Mouse (Mus musculus) cerebral cortex, adult 2 months (tissue): ENCODE results near the gene Kcnj6.

Experiments
- WGBS: fragments of 180-500 bp; shearing (Covaris S2); methylation state at CpG from one replicate; pipeline ENCODE4 v1.1.7; 2018; 5-methylcytosine and 5-hydroxymethylcytosine counted together

The Kcnj6 gene

DNA sequence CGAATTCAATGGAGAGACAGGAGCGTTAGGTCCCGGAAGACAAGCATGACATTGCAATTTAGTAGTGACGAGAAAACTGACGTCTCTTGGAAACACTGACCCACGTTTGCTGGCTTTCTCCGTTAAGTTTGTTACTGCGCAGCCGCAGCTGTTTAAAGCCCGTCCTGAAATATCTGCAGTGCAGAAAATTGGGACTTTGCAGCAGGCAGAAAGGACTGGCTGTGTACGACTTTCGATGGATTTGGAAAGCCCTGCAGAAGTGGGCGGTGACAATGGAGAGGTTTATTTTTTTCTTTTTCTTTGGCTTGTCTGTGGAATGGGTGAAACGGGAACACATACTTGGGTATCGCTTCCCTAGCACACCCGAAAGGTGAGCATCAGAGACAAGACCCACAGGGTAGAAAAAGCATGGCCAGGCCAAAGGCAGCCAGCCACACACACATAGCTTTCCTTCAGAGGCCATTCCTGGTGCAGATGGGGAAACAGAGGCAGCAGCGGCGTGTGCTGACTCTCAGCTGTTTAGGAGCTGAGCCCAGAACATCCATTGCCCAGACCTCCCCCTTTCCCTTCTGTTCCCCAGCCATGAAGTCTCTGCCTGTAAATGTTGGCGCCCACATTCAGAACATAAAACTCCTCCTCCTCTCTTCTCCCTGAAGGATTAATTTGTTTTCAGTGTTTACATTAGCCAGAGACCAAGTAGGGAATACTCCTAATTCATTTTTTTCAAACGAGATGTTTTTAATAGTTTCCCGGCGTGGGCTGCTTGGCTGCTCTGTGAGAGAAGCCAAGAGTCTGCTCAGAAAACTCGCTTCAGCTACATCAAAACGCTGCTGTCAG lies 215.2 kb downstream of the Kcnj6 start:
- WGBS = 42% methylated on average over 24 of the region's 24 CpGs

DNA sequence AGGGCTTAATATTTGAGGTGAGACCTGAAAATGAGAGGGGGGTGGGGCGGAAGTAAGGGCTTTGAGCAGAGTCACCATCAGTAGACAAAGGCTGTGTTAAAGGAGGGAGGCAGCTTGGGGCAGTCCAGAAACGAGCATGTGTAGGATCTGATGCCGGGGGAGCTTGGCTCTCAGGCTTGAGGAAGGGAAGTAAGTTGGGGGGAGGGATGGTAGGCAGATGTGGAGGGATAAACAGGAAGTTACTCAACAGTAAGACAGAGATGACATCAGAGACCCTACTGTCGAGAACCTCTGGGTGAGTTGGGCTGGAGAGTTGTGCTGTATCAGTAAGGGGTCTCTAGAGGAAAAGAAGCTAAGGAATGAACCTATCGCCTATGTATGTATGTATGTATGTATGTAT lies 223.6 kb downstream of the Kcnj6 start:
- WGBS = 82% methylated on average over 5 of the region's 5 CpGs

DNA sequence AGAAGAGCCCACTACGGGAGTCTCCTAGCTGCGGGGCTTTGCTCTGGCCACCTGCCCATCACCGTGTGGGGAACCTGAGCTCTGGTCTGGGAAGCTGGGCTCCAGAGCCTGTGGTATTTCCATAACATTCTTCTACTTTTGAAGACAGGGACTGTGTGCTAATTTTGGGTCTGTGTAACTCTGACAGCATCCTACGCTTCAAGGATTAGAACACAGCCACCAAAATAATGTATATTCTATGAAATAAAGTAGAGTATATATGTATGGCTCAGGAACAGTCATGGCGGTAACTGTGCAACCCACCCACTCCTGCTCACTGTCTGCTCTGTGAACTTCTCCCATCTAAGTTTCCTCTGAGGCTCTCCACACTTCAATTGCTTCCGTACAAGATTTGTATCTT lies 229.9 kb downstream of the Kcnj6 start:
- 44% methylated on average over 6 of the region's 6 CpGs for WGBS

DNA sequence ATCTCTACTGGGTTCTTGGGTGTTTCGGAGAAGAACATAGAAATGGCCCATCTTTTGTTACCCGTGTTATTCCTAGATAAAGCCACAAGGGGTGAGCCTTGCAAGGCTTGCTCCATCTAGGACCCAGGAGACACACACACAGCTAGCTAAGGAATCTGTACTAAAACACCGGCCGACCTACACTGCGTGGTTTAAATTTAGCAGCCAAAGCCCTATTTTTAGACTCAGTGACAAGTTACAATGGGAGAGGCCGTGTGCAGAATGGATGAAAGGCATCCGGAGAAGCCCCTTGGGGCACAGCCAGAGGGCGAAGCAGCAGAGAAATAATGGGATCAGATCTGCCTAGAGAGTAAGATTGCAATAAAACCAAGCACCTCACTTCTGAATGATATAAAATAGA lies 232.4 kb downstream of the Kcnj6 start:
- 11% methylated on average over 8 of the region's 8 CpGs for WGBS

DNA sequence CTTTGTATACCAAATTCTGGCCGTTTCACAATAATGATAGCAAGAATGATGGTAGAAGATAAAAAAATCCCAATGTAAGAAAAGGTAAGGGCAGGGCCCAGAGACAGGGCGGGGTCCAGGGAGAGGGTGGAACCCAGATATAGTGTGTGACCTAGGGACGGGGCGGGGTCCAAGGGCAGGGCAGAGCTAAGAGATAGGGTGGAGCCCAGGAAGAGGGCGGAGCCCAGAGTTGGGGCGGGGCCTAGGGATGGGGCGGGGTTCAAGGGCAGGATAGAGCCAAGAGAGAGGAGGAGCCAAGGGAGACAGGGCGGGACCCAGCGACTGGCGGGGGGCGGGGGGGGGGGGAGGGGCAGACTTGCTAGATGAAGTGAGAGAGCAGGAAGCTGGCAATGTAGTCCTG lies 236.8 kb downstream of the Kcnj6 start:
- 54% methylated on average over 10 of the region's 11 CpGs for WGBS

DNA sequence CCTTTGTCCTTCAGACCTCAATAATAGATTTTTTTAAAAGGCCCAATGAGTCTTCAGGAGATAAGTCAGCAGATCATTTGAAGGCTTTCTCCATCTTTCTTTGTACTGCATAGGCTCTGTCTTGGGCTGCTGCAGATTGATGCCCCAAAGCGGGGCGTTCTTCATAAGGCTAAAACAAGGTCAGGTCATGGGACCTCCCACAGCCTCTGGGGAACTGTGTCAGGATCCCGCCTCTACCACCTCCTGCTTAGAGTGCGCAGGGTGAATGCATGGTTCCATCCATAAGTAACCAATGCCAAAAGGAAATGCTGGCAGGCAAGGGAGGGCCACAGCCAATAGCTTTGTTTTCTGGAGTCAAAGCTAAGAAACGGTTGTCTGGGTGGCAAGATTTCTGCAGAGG lies 237.7 kb downstream of the Kcnj6 start:
- 82% methylated on average over 5 of the region's 5 CpGs for WGBS

DNA sequence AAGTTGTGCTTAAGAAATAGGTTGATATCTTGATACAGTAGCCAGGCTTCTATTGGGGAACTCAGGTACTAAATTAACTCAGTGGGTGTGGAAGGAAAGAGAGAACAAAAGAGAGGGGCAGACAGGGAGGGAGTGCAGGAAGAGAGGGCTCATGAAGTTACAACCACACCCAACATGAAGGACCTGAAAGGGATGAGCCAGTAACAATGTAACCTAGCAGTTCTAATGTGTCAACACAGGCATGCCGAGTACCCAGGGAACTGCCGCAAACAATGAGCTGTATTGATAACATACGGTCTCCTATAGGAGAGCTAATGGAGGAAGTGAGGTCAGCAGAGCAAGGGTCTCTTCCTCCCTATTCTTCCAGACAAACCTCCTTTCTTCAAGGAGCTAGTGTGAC lies 238.9 kb downstream of the Kcnj6 start:
- WGBS = 73% methylated on average over 3 of the region's 3 CpGs

DNA sequence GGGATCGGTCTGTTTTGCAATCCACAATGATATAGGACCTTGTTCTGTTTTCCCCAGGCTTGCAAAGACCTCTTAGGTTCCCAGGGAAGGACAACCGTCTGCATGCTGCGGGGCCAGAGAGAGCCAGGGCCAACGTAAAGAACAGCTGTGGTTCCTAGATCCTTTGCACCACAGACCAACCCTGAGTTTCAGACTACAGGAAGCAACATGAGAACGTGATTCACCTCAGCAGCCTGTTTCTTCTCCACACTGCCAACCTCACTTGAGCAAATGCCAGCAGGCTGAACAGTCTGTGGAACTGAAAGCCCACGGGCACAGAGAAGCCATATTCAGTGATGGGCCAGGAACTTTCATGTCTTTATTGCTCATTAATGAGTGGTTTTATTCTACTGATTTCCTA lies 241.1 kb downstream of the Kcnj6 start:
- 59% methylated on average over 6 of the region's 6 CpGs for WGBS

DNA sequence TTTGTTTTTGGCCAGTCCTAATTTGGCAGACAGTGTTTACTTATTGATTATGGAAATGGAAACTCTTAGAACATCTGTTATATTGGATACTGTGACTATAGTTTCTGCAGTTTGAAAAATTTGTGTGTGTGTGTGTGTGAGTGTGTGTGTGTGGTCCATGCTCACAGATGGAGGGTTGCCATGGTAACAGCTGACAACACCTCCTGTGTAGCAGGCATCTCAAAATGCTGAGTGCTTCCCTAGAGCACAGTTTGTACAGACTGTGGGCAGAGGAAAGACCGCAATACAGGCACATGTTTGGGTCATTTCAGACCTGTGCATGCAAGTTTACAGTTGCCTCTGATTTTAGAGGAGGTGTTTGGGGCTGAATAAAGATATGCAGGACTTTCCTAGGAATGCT lies 244.0 kb downstream of the Kcnj6 start:
- WGBS = 50% methylated on average over 1 of the region's 1 CpGs

DNA sequence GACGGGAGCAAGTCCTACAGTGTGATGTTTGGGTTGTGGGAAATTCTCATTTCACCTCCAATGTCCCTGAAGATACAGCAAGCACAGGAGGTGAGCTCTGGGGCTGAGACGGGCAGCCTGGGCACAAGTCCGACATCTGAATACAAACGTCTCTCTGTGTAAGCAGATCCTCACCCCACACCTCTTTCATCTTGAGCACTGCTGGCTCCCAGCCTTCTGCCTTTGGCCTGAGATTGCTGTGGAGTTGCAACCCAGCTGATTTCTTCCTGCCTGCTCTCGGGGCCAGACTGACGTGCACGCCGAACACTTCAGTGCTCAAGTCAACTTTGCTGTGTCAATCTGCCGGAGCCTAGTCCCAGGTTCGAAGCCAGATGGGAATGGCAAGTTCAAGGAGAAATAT lies 244.7 kb downstream of the Kcnj6 start:
- 45% methylated on average over 10 of the region's 10 CpGs for WGBS

DNA sequence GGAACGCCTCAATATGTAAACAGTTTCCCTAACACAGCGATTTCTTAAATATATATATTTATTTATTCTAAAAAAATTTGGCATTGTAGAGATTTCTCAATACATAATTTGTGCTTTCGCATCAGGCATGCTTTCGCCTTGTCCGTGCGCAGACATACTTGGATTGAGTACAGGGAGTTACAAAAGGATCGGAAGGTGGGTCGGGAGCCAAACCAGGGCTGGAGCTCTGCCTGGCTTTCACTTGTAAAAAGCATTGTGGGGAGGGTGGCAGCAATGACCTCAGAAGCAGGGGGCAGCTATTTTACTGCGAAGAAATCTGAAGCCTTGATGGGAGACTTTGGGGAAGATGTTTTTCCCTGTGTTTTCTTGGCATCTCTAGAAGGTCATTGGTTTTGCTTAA lies 252.5 kb downstream of the Kcnj6 start:
- 66% methylated on average over 9 of the region's 9 CpGs for WGBS

DNA sequence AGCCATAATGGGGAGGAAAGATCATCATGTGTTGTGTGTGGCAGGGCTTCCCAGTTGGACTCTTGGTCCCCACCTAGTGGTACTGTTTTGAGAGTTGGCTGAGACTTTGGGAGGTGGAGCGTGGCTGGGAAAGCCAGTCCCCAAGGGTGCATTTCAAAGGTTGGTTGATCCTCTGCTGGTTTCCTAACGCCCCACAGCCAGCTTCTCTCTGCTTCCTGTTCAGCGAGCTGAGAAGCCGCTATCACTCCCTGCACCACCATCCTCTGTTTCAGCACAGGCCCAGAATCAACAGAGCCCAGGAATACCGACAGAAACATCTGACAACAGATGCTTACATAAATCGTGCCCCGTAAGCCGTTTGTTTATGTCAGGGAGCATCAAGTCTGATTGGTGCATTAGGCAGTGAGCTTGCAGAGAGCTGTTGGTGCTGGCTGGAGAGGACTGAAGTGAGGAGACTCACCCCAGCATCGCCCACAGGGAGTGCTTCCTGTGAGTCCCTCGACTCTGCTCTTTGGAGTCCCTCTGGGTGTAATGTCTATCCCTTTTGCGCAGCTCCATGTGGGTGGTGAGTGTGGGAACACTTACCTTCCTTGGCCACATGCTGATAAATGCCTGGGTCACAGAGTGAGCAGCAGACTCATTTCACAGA lies 253.5 kb downstream of the Kcnj6 start:
- 12% methylated on average over 11 of the region's 11 CpGs for WGBS

DNA sequence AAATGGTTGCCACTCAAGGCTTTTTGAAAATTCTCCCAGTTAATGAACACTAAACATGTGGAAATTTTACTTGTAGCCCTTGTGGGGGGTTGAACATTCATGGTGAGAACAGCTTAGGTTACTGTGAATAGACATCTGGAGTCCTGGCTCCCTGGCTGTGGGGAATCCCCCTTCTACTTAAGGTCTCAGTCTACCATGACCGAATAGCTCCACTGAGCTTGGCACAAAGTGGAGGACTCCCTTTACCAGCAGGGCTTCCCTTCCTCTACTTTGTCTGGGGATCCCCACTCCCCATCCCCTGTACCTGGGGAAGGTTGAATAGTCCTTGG lies 260.2 kb downstream of the Kcnj6 start:
- WGBS = 95% methylated on average over 1 of the region's 1 CpGs

DNA sequence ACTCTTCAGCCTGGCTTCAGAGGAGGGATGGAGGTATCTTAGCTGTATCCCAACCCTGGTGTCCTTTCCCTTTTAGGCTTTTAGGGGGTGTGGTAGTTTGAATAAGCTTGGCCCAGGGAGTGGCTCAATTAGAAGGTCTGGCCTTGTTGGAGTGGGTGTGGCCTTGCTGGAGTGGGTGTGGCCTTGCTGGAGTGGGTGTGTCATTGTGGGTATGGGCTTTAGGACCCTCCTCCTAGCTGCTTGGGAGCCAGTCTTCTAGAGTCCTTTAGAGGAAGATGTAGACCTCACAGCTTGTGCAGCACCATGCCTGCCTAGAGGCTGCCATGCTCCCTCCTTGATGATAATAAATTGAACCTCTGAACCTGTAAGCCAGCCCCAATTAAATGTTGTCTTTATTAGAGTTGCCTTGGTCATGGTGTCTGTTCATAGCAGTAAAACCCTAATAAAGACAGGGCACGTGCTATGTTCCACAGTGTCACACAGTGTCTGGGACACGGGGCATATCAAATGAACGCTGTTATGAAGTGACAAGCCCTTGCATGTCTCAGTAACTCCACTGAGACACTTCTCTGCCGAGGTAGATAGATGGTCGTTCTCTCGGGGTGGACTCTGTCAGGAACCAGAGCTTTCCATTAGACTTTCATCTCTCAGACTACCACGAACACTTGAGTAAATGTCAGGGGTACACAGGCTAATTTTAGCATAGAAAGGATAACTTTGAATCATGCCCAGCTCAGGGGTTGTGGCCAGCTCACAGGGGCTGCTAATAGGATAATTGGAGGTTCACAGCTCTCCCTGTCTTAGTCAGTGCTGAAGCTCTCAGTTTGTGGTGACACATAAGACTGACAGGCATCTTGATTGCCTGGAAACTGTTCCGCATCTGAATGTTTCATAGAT lies 260.8 kb downstream of the Kcnj6 start:
- 87% methylated on average over 8 of the region's 8 CpGs for WGBS

DNA sequence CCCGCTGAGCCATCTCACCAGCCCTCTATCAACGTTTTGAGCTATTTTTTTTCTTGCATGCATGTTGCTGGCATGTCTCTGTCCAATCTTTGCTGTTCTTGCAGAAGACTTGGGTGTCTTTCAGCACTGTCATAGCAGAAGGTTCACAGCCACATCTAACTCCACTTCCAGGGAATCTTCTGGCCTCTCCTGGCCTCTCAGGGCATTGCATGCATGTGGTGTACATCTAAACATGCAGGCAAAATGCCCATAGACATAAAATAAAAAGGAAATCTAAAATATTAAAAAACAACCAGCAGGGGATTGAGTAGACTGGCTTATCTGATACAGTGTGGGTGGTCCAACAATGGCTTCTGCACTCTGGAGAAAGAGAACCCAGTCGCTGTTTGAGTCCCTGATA lies 262.0 kb downstream of the Kcnj6 start:
- WGBS = 51% methylated on average over 3 of the region's 3 CpGs

DNA sequence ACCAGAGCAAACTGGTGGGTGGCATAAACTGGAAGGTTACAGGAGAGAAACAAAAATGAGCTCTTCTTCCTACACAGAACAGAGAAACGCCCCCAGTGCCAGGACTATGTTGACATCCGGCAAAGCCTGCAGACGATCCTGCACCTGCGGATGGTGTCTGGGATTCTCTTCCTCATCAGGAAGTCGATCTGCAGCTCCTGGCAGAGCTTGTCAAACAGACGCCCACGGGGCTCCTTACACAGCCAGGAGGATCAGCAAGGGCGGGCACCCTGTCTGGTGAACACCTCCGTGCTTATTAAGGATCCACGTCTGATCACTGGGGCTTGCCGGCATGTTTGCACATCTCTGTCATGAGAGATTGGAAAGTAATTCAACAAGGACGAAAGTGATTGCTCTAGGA lies 266.5 kb downstream of the Kcnj6 start:
- WGBS = 51% methylated on average over 12 of the region's 12 CpGs

DNA sequence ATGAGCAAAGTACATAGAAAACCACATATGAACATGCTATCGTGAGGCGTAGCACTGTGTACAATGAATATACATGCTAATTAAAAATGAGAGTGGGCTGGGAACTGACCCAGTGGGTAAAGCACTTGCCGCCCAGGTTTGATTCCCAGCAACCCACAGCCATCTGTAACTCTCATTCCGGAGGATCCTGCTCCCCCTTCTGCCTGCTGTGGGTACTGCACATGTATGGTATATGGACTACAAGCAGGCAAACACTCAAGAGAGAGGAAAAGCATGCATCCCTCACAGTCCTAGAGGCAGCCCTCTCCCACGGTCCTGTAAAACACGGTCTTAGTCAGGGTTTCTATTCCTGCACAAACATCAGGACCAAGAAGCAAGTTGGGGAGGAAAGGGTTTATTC lies 268.3 kb downstream of the Kcnj6 start:
- WGBS = 94% methylated on average over 6 of the region's 6 CpGs

DNA sequence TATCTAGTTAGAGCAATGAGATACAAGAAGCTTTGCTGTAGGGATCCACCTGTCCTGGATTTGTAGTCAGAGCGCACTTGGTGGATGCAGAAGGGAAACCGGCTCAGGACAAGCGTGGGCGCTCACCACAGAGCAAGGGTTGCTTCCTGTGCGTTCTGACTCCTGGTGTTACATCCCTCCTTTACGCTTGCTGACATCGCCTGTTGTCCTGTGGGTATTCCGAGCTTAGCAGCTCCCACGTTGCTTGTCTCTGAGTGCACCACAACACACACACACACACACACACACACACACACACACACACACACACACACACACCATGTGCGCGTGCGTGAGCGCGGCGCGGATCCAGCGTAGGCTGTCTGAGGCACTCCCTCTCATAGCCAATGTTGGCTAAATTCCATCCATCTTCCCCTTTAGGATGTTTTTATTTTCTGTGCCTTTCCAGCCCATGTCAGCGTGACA lies 272.7 kb downstream of the Kcnj6 start:
- under 1% methylated on average over 18 of the region's 18 CpGs for WGBS

DNA sequence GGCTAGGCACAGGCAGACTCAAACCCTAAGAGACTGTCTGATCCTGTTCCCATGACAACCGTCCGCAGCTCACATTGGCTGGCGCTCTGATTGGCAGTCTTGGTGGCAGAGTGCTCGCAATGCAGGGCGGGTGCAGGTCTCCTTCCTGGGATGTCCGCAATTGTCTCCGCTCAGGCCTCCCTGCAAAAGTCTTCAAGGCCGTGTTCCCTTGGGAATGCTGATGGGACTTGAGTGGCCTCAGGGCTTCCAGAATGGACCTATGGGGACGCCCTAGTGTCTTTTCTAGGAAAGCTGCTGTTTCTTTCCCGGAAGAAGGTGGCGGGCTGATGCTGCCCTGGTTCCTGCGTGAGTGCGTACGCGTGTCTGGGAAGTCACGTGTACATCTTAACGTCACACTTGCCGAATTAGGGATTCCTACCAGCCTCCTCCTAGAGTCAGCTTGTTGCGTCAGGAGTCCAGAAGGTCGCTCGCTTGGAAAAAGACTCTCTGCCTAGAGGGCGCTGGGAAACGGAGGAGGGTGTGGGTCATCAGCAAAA lies 273.4 kb downstream of the Kcnj6 start:
- 0% methylated on average over 23 of the region's 23 CpGs for WGBS

DNA sequence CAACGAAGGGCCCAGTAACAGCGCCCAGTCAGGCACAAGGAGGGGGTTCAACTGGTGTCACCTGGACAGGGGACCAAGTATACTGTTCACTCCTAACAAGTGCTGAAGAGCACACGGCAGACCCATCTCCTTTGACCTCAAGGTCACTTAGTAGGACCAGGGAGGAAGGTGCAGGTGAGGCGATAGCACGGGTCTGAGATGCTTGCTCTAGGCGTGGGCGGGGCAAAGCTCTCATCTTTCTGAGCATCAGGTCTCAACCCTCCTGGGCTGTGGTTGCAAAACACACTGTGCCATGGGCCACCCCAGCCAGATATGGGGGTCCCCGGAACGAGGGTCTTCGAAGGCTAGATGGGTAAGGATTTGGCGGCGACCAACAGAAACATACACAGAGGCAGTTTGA lies 274.6 kb downstream of the Kcnj6 start:
- 81% methylated on average over 12 of the region's 12 CpGs for WGBS

DNA sequence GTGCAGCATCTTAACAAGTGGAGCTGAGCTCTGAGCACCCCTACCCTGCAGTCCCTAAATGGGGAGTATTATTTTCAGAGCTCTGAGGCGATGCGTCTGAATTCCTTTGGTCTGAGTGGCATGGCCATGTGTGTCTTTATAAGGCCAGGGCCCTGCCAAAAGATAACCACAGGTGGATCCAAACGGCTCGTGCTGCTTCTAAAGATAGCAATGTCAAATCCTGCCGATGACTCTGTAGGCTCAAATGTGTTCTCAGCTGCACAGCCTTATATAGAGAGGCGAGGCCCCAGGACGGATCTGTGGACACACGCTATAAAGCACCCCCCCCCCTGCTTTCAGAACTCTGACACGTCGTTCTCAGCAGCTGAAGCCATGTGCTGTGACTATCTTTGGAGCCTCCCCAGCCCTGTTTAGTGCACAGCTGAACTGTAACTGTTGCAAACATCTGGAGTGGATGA lies 275.9 kb downstream of the Kcnj6 start:
- 56% methylated on average over 10 of the region's 10 CpGs for WGBS

DNA sequence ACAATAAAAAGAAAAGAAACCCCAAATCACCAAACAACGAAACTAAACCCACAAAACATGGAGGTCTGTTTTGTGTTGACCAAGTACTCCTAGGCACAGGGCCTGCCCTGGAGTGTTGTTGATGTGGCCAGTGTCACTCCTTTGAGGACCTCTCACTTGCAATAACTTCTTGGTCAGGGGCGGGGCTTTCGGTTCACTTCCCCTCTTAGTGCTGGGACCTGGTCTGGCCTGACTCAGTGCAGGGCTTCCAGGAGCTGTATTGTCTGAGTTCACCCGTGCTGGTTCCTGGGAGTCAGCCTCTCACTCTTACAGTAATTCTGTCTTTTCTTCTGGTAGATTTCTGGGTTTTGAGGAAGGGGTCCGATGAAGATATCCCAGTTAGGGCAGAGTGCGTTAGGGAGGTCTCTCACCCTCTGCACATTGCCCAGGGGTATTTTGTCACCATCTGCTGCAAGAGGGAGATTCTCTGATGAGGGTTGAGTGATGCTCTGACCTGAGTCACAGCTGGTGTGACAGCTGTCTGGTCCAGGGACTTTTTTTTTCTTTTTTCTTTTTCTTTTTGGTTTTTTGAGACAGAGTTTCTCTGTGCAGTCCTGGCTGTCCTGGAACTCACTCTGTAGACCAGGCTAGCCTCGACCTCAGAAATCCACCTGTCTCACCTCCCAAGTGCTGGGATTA lies 276.9 kb downstream of the Kcnj6 start:
- 77% methylated on average over 7 of the region's 7 CpGs for WGBS
